Mouse (Mus musculus): ENCODE results near the gene Tmem267. TPM values are rescaled to one million over a fixed set of nuclear protein-coding genes. Genes with fewer than 3 reads are reported as not detected.
"Not testable (repeated sequence)": the region's sequence is repeated elsewhere in the genome, so short reads cannot be mapped to it uniquely, and the experiment has no call there.

Gene Tmem267
- total RNA-seq (2015; ENCODE audit: low replicate concordance) (not detected in 2 replicates), total RNA-seq (2017; ENCODE audit: low replicate concordance) (not detected in 2 replicates)

GRCm38 (mm10) chr13:119487880-119488580, at the start of gene Tmem267, which contains the start of gene 3110070M22Rik:
Tmem267 (plus strand) TSS chr13:119488039.
3110070M22Rik (minus strand) TSS chr13:119488383.
- no peak; the same call in 1 of the 2 replicates for ATAC-seq (replicated peaks; ENCODE audit: low FRiP score, poor library complexity, severe bottlenecking)

DNA sequence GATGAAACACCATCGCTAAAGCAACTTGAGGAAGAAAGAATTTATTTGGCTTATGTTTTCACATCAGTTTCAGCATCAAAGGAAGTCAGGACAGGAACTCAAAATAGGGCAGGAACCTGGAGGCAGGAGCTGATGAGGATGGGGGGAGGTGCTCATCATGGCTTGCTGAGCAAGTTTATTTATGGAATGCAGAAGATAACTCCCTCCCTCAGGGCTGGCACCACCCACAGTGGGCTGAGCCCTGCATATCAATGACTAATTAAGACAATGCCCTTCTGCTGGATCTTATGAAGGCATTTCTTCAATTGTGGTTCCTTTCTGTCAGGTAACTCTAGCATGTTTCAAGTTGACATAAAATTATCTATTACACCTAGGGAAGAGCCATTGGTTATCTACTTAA, 45.6 kb upstream of the Tmem267 start:
- peak; percentile 75 for ATAC-seq (replicated peaks; ENCODE audit: low FRiP score, poor library complexity, severe bottlenecking)

- no peak for ATAC-seq (replicated peaks; ENCODE audit: low FRiP score, poor library complexity, severe bottlenecking)
These were observed 34.3 kb upstream of the Tmem267 start for GRCm38 (mm10) chr13:119453563-119453962.

GRCm38 (mm10) chr13:119455082-119455481, 32.8 kb upstream of the Tmem267 start:
- no peak for ATAC-seq (replicated peaks; ENCODE audit: low FRiP score, poor library complexity, severe bottlenecking)

GRCm38 (mm10) chr13:119456342-119456741, 31.5 kb upstream of the Tmem267 start:
- ATAC-seq (replicated peaks; ENCODE audit: low FRiP score, poor library complexity, severe bottlenecking): no peak

- ATAC-seq (replicated peaks; ENCODE audit: low FRiP score, poor library complexity, severe bottlenecking): peak; percentile 77
These were observed 25.8 kb upstream of the Tmem267 start for GRCm38 (mm10) chr13:119461900-119462595.

GRCm38 (mm10) chr13:119462596-119463560, 25.0 kb upstream of the Tmem267 start, which contains the start of gene 4833420G17Rik:
4833420G17Rik (plus strand) TSS chr13:119462768.
- peak; percentile 98 for ATAC-seq (replicated peaks; ENCODE audit: low FRiP score, poor library complexity, severe bottlenecking)

DNA sequence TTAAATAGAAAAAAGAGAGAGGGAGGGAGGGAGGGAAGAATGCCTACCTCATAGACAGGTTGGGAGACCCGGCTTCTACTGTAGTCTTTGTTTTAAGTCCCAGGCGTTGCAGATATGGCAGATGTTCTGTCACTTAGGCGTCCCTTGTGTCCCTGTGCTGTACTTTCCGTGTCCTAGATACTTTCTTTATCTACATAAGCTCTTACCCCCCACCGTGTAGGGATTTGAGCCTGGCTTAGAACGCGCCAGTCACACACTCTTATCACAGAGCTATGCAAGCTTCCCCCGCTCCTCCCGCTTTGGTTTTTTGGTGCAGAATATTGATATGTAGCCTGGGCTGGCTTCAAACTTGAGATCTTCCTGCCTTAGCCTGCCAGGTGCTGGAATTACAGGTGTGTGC, 11.2 kb upstream of the Tmem267 start:
- ATAC-seq (replicated peaks; ENCODE audit: low FRiP score, poor library complexity, severe bottlenecking): no peak

DNA sequence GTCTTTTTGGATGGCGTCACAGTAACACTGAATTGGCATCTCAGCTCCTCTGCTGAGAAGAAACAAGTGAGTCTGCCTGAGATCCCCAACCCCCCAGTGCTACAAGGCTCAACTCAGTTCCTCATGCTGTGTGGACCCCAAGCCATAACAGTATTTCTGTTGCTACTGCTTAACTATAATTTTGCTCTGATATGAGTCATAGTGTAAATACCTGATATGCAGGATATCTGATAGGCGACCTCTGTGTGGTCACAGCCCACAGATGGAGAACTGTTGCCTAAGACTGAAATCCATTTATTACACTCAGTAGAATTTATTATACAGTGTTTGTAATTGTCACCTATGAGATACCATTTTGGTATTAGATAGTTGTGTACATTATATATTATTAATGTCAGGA, 10.1 kb upstream of the Tmem267 start:
- ATAC-seq (replicated peaks; ENCODE audit: low FRiP score, poor library complexity, severe bottlenecking): no peak

DNA sequence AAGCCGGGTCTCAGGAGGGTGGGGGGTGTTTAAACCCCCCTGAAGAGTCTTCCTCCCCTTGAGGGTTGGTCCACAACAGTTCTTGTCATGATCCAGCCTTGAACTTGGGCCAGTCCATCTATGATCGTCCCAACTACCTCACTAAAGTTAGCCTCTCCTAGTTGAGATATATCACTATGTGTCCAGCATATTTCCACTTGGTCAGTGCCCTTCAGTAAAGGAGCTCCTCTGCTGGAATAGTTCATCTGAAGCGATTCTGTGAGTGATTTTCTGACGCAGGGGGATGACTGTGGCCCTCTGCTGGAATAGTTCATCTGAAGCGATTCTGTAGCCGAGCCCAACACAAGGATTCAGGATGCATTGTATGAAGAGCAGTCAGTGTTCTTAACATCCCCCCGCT, 485 bp upstream of the Tmem267 start:
- ATAC-seq (replicated peaks; ENCODE audit: low FRiP score, poor library complexity, severe bottlenecking): no peak

GRCm38 (mm10) chr13:119492083-119492482, 4.2 kb downstream of the Tmem267 start:
- ATAC-seq (replicated peaks; ENCODE audit: low FRiP score, poor library complexity, severe bottlenecking): not testable (repeated sequence)

DNA sequence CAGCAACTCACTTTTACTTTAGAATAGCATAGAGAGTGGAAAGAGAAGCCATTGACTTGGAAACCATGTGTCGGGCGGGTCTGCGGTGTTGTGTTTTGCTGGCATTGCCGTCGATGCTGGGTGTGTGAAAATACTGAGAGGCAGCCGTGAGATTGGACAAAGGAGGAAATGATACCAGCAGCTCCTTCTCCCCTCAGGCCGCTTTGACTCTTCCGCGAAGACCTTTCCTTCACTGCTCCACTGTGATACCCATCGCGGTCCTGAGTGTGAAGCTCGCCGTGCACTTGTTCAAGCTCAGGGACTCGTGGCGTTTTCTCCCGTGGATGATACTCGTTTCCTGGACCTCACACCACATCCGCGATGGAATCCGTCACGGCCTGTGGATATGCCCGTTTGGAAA, 7.1 kb downstream of the Tmem267 start:
- not testable (repeated sequence) for ATAC-seq (replicated peaks; ENCODE audit: low FRiP score, poor library complexity, severe bottlenecking)

GRCm38 (mm10) chr13:119596321-119597211, 108.7 kb downstream of the Tmem267 start:
- peak; percentile 56 for ATAC-seq (replicated peaks; ENCODE audit: low FRiP score, poor library complexity, severe bottlenecking)

GRCm38 (mm10) chr13:119598466-119598865, 110.6 kb downstream of the Tmem267 start:
- not testable (repeated sequence) for ATAC-seq (replicated peaks; ENCODE audit: low FRiP score, poor library complexity, severe bottlenecking)

- not testable (repeated sequence) for ATAC-seq (replicated peaks; ENCODE audit: low FRiP score, poor library complexity, severe bottlenecking)
These were observed 111.2 kb downstream of the Tmem267 start for GRCm38 (mm10) chr13:119599066-119599465.

DNA sequence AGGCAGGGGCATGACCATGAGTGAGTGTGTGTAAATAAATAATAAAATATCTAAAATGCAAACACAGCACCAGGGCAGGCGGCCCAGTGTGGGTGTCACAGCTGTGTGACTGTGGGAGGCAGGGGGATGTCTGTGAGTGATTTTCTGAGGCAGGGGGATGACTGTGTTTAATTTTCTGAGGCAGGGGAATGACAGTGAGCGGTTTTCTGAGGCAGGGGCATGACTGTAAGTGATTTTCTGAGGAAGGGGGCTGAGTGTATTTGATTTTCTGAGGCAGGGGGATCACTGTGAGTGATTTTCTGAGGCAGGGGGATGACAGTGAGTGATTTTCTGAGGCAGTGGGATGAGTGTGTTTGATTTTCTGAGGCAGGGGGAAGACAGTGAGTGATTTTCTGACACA, 111.7 kb downstream of the Tmem267 start:
- ATAC-seq (replicated peaks; ENCODE audit: low FRiP score, poor library complexity, severe bottlenecking): not testable (repeated sequence)

GRCm38 (mm10) chr13:119600166-119600565, 112.3 kb downstream of the Tmem267 start:
- ATAC-seq (replicated peaks; ENCODE audit: low FRiP score, poor library complexity, severe bottlenecking): not testable (repeated sequence)

DNA sequence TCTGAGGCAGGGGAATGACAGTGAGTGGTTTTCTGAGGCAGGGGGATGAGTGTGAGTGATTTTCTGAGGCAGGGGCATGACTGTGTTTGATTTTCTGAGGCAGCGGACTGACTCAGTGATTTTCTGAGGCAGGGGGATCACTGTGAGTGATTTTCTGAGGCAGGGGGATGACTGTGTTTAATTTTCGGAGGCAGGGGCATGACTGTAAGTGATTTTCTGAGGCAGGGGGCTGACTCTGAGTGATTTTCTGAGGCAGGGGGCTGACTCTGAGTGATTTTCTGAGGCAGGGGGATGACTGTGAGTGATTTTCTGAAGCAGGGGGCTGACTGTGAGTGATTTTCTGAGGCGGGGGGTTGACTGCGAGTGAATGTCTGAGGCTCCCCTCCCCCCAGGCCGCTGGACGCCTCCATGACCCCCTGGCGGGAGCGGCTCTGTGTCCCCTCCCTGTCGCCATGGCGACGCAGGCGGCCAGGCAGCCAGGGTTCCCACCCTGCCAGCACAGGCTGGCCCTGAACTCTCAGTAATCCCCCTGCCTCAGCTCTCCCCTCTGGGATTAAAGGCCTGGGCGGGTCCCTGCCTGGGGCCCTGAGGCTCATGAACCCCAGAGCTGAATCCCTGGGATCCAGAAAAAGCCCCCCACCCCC, 115.0 kb downstream of the Tmem267 start:
- not testable (repeated sequence) for ATAC-seq (replicated peaks; ENCODE audit: low FRiP score, poor library complexity, severe bottlenecking)
